Mouse (Mus musculus) liver, embryonic 15.5 days (tissue): ENCODE results near the gene Pik3r4. TPM values are rescaled to one million over a fixed set of nuclear protein-coding genes. Genes with fewer than 3 reads are reported as not detected.

ENCODE experiments used
- ATAC-seq: fragments of 200-750 bp; cut with Nextera tagmentation; 2 replicates; pipeline ENCODE4 v1.8.0; 2017; ENCODE audit warnings: moderate number of reproducible peaks, mild to moderate bottlenecking, moderate library complexity; ENCODE audit not compliant: insufficient read depth
- H3K27ac ChIP-seq: fragments of 300-500 bp; sonication (generic); replicated peaks from 2 replicates; pipeline ENCODE4 v1.5.1; 2015; ENCODE audit warnings: mild to moderate bottlenecking, inconsistent platforms
- H3K27me3 ChIP-seq: fragments of 300-500 bp; sonication (generic); 2 replicates; pipeline ENCODE4 v1.6.1; 2015; ENCODE audit warnings: mild to moderate bottlenecking, inconsistent platforms
- H3K36me3 ChIP-seq: fragments of 300-500 bp; sonication (generic); replicated peaks from 2 replicates; pipeline ENCODE4 v1.6.1; 2015; ENCODE audit warnings: moderate library complexity, mild to moderate bottlenecking, inconsistent platforms
- H3K4me1 ChIP-seq: fragments of 300-500 bp; sonication (generic); replicated peaks from 2 replicates; pipeline ENCODE4 v1.6.1; 2015; ENCODE audit warnings: inconsistent platforms
- H3K4me2 ChIP-seq: fragments of 300-500 bp; sonication (generic); 2 replicates; pipeline ENCODE4 v1.6.1; 2015; ENCODE audit warnings: moderate library complexity, mild to moderate bottlenecking, inconsistent platforms
- H3K4me3 ChIP-seq: fragments of 300-500 bp; sonication (generic); replicated peaks from 2 replicates; pipeline ENCODE4 v1.5.1; 2015; ENCODE audit warnings: mild to moderate bottlenecking, inconsistent platforms
- H3K9ac ChIP-seq: fragments of 300-500 bp; sonication (generic); 2 replicates; pipeline ENCODE4 v1.6.1; 2015; ENCODE audit warnings: moderate library complexity, mild to moderate bottlenecking, inconsistent platforms
- H3K9me3 ChIP-seq: fragments of 300-500 bp; sonication (generic); replicated peaks from 2 replicates; pipeline ENCODE4 v1.6.1; 2016; ENCODE audit warnings: inconsistent platforms
- WGBS: fragments of 180-500 bp; shearing (Covaris S2); methylation state at CpG from one replicate; pipeline ENCODE4 v1.1.7; 2015; ENCODE audit warnings: mixed read lengths; ENCODE audit not compliant: insufficient replicate concordance; 5-methylcytosine and 5-hydroxymethylcytosine counted together
- polyA plus RNA-seq: library from polyadenylated mRNA; unstranded; fragments of >200 nt; fragmentation: Nextera tagmentation; extraction: Ambion mirVana; gene quantifications from 2 replicates; pipeline ENCODE4 v1.2.1, GENCODE M21; 2015

Gene Pik3r4
- polyA plus RNA-seq, 1 experiment from 2014 or later, result 5.3 TPM

- H3K4me3 ChIP-seq, result no peak overlapping the region
- H3K27me3 ChIP-seq, result no peaks in the 10 kb centered on the region
- WGBS, result 55% methylated on average over 9 of the region's 9 CpGs
- no peaks in the 10 kb centered on the region for H3K4me1 ChIP-seq
- no peaks in the 10 kb centered on the region for H3K36me3 ChIP-seq
- ATAC-seq, result no peak
- H3K27ac ChIP-seq, result no peak overlapping the region
- no peaks in the 10 kb centered on the region for H3K9me3 ChIP-seq
- H3K9ac ChIP-seq, result no peak overlapping the region
- H3K4me2 ChIP-seq, result no peak overlapping the region
Measured at GRCm38 (mm10) chr9:105697764-105698396, 55.1 kb downstream of the Pik3r4 start.

GRCm38 (mm10) chr9:105700702-105701101 lies 57.9 kb downstream of the Pik3r4 start:
- H3K9me3 ChIP-seq, result no peaks in the 10 kb centered on the region
- H3K4me2 ChIP-seq, result no peak overlapping the region
- no peak overlapping the region for H3K4me3 ChIP-seq
- WGBS, result 62% methylated on average over 6 of the region's 6 CpGs
- no peaks in the 10 kb centered on the region for H3K27me3 ChIP-seq
- H3K36me3 ChIP-seq, result no peaks in the 10 kb centered on the region
- H3K27ac ChIP-seq, result no peak overlapping the region
- no peak for ATAC-seq
- no peak overlapping the region for H3K9ac ChIP-seq
- no peaks in the 10 kb centered on the region for H3K4me1 ChIP-seq

- WGBS, result 71% methylated on average over 9 of the region's 9 CpGs
- ATAC-seq, result no peak
- H3K4me1 ChIP-seq, result no peaks in the 10 kb centered on the region
- no peaks in the 10 kb centered on the region for H3K36me3 ChIP-seq
- H3K4me3 ChIP-seq, result no peak overlapping the region
- no peak overlapping the region for H3K27ac ChIP-seq
- H3K4me2 ChIP-seq, result no peak overlapping the region
- no peak overlapping the region for H3K9ac ChIP-seq
- H3K9me3 ChIP-seq, result no peaks in the 10 kb centered on the region
- no peaks in the 10 kb centered on the region for H3K27me3 ChIP-seq
Measured at GRCm38 (mm10) chr9:105701966-105702365, 59.2 kb downstream of the Pik3r4 start.

- Histone ChIP-seq H3K27me3 (no peaks in the 10 kb centered on the region), H3K4me2 (no peak overlapping the region), H3K27ac (no peak overlapping the region), H3K9me3 (no peaks in the 10 kb centered on the region), H3K36me3 (no peaks in the 10 kb centered on the region), H3K4me3 (no peak overlapping the region), H3K9ac (no peak overlapping the region), H3K4me1 (no peaks in the 10 kb centered on the region)
- ATAC-seq, result no peak
- WGBS, result 67% methylated on average over 16 of the region's 16 CpGs
Measured at GRCm38 (mm10) chr9:105704226-105704932, 61.6 kb downstream of the Pik3r4 start.

- Histone ChIP-seq H3K4me1 (no peaks in the 10 kb centered on the region), H3K4me3 (no peak overlapping the region), H3K9me3 (no peaks in the 10 kb centered on the region), H3K9ac (no peak overlapping the region), H3K27me3 (no peaks in the 10 kb centered on the region), H3K27ac (no peak overlapping the region), H3K4me2 (no peak overlapping the region), H3K36me3 (no peaks in the 10 kb centered on the region)
- ATAC-seq, result no peak
- 69% methylated on average over 1 of the region's 1 CpGs for WGBS
Measured at GRCm38 (mm10) chr9:105705011-105705410, 62.2 kb downstream of the Pik3r4 start.

- WGBS, result 79% methylated on average over 3 of the region's 3 CpGs
- Histone ChIP-seq H3K9me3 (no peaks in the 10 kb centered on the region), H3K36me3 (no peaks in the 10 kb centered on the region), H3K27ac (no peak overlapping the region), H3K4me1 (no peaks in the 10 kb centered on the region), H3K27me3 (no peaks in the 10 kb centered on the region), H3K4me2 (no peak overlapping the region), H3K4me3 (no peak overlapping the region), H3K9ac (no peak overlapping the region)
- no peak for ATAC-seq
Measured at GRCm38 (mm10) chr9:105712049-105712448, 69.3 kb downstream of the Pik3r4 start.

GRCm38 (mm10) chr9:105719367-105719766 lies 76.6 kb downstream of the Pik3r4 start:
- Histone ChIP-seq H3K4me3 (no peak overlapping the region), H3K27me3 (no peaks in the 10 kb centered on the region), H3K9ac (no peak overlapping the region), H3K27ac (no peak overlapping the region), H3K9me3 (no peaks in the 10 kb centered on the region), H3K4me1 (no peaks in the 10 kb centered on the region), H3K36me3 (no peaks in the 10 kb centered on the region), H3K4me2 (no peak overlapping the region)
- 64% methylated on average over 7 of the region's 7 CpGs for WGBS
- no peak for ATAC-seq

- Histone ChIP-seq H3K27me3 (no peaks in the 10 kb centered on the region), H3K36me3 (no peaks in the 10 kb centered on the region), H3K27ac (no peak overlapping the region), H3K9me3 (no peaks in the 10 kb centered on the region), H3K9ac (no peak overlapping the region), H3K4me1 (no peaks in the 10 kb centered on the region), H3K4me3 (no peak overlapping the region), H3K4me2 (no peak overlapping the region)
- no peak for ATAC-seq
- 38% methylated on average over 5 of the region's 5 CpGs for WGBS
Measured at GRCm38 (mm10) chr9:105719851-105720395, 77.1 kb downstream of the Pik3r4 start.

GRCm38 (mm10) chr9:105720430-105720829 lies 77.7 kb downstream of the Pik3r4 start:
- Histone ChIP-seq H3K4me3 (no peak overlapping the region), H3K4me1 (no peaks in the 10 kb centered on the region), H3K4me2 (no peak overlapping the region), H3K27ac (no peak overlapping the region), H3K9me3 (no peaks in the 10 kb centered on the region), H3K9ac (no peak overlapping the region), H3K36me3 (no peaks in the 10 kb centered on the region), H3K27me3 (no peaks in the 10 kb centered on the region)
- no peak for ATAC-seq
- WGBS, result 50% methylated on average over 4 of the region's 4 CpGs

GRCm38 (mm10) chr9:105731976-105732375 lies 89.2 kb downstream of the Pik3r4 start:
- Histone ChIP-seq H3K9me3 (no peaks in the 10 kb centered on the region), H3K9ac (no peak overlapping the region), H3K27me3 (no peaks in the 10 kb centered on the region), H3K36me3 (no peaks in the 10 kb centered on the region), H3K27ac (no peak overlapping the region), H3K4me2 (no peak overlapping the region), H3K4me1 (no peaks in the 10 kb centered on the region), H3K4me3 (no peak overlapping the region)
- WGBS, result 60% methylated on average over 7 of the region's 7 CpGs
- no peak for ATAC-seq

GRCm38 (mm10) chr9:105734651-105735050 lies 91.9 kb downstream of the Pik3r4 start:
- no peak for ATAC-seq
- WGBS, result 59% methylated on average over 2 of the region's 2 CpGs
- Histone ChIP-seq H3K4me3 (no peak overlapping the region), H3K4me1 (no peaks in the 10 kb centered on the region), H3K9me3 (no peaks in the 10 kb centered on the region), H3K27me3 (no peaks in the 10 kb centered on the region), H3K36me3 (no peaks in the 10 kb centered on the region), H3K4me2 (no peak overlapping the region), H3K27ac (no peak overlapping the region), H3K9ac (no peak overlapping the region)
